Mouse (Mus musculus) intestine, embryonic 15.5 days (tissue): ENCODE measurements around the gene Metap2. TPM values are rescaled to one million over a fixed set of nuclear protein-coding genes. Genes with fewer than 3 reads are reported as not detected.

Experiments used
- ATAC-seq: fragments of 200-750 bp; cut with Nextera tagmentation; 2 replicates; pipeline ENCODE4 v1.8.0; 2017; ENCODE audit warnings: moderate TSS enrichment, moderate library complexity
- H3K27ac ChIP-seq: fragments of 300-500 bp; sonication (generic); 2 replicates; pipeline ENCODE4 v1.5.1; 2015; ENCODE audit warnings: mild to moderate bottlenecking, inconsistent platforms
- H3K27me3 ChIP-seq: fragments of 300-500 bp; sonication (generic); replicated peaks from 2 replicates; pipeline ENCODE4 v1.6.1; 2015; ENCODE audit warnings: inconsistent platforms
- H3K36me3 ChIP-seq: fragments of 300-500 bp; sonication (generic); 2 replicates; pipeline ENCODE4 v1.6.1; 2015; ENCODE audit warnings: inconsistent platforms
- H3K4me1 ChIP-seq: fragments of 300-500 bp; sonication (generic); replicated peaks from 2 replicates; pipeline ENCODE4 v1.6.1; 2015; ENCODE audit warnings: inconsistent platforms
- H3K4me2 ChIP-seq: fragments of 300-500 bp; sonication (generic); replicated peaks from 2 replicates; pipeline ENCODE4 v1.6.1; 2015; ENCODE audit warnings: mild to moderate bottlenecking, inconsistent platforms
- H3K4me3 ChIP-seq: fragments of 300-500 bp; sonication (generic); replicated peaks from 2 replicates; pipeline ENCODE4 v1.5.1; 2015; ENCODE audit warnings: inconsistent platforms
- H3K9ac ChIP-seq: fragments of 300-500 bp; sonication (generic); 2 replicates; pipeline ENCODE4 v1.6.1; 2015; ENCODE audit warnings: inconsistent platforms
- H3K9me3 ChIP-seq: fragments of 300-500 bp; sonication (generic); 2 replicates; pipeline ENCODE4 v1.6.1; 2016; ENCODE audit warnings: inconsistent platforms
- WGBS: fragments of 180-500 bp; shearing (Covaris S2); methylation state at CpG from one replicate; pipeline ENCODE4 v1.1.7; 2015; 5-methylcytosine and 5-hydroxymethylcytosine counted together
- polyA plus RNA-seq: library from polyadenylated mRNA; unstranded; fragments of >200 nt; fragmentation: Nextera tagmentation; extraction: Ambion mirVana; gene quantifications from 2 replicates; pipeline ENCODE4 v1.2.1, GENCODE M21; 2015

The Metap2 gene
- polyA plus RNA-seq, 1 experiment from 2014 or later, result 194 TPM

GRCm38 (mm10) chr10:93909015-93909414, 12.1 kb upstream of the Metap2 start:
- WGBS, result 84% methylated on average over 1 of the region's 1 CpGs
- H3K9me3 ChIP-seq, result no peaks in the 10 kb centered on the region
- H3K27me3 ChIP-seq, result no peaks in the 10 kb centered on the region
- H3K4me1 ChIP-seq, result no peaks in the 10 kb centered on the region
- H3K4me2 ChIP-seq, result no peak overlapping the region
- ATAC-seq, result peak; percentile 23; the same call in 1 of the 2 replicates
- H3K27ac ChIP-seq, result no peak overlapping the region
- H3K36me3 ChIP-seq, result no peaks in the 10 kb centered on the region
- H3K9ac ChIP-seq, result no peak overlapping the region
- H3K4me3 ChIP-seq, result no peak overlapping the region

GRCm38 (mm10) chr10:93908540-93908939, 11.6 kb upstream of the Metap2 start:
- Histone ChIP-seq H3K4me1 (no peaks in the 10 kb centered on the region), H3K4me2 (no peak overlapping the region), H3K4me3 (no peak overlapping the region), H3K36me3 (no peaks in the 10 kb centered on the region), H3K9ac (no peak overlapping the region), H3K27ac (no peak overlapping the region), H3K9me3 (no peaks in the 10 kb centered on the region), H3K27me3 (no peaks in the 10 kb centered on the region)
- 92% methylated on average over 7 of the region's 7 CpGs for WGBS
- no peak for ATAC-seq

- no peaks in the 10 kb centered on the region for H3K36me3 ChIP-seq
- H3K9ac ChIP-seq, result no peak overlapping the region
- no peak overlapping the region for H3K4me3 ChIP-seq
- no peak overlapping the region for H3K27ac ChIP-seq
- ATAC-seq, result no peak
- WGBS, result 55% methylated on average over 10 of the region's 10 CpGs
- H3K4me2 ChIP-seq, result no peak overlapping the region
- no peaks in the 10 kb centered on the region for H3K27me3 ChIP-seq
- no peaks in the 10 kb centered on the region for H3K9me3 ChIP-seq
- H3K4me1 ChIP-seq, result no peaks in the 10 kb centered on the region
Observed at GRCm38 (mm10) chr10:93907376-93907775, 10.5 kb upstream of the Metap2 start.

GRCm38 (mm10) chr10:93899907-93900306, 3.0 kb upstream of the Metap2 start:
- no peaks in the 10 kb centered on the region for H3K9me3 ChIP-seq
- no peak overlapping the region for H3K27ac ChIP-seq
- no peak overlapping the region for H3K9ac ChIP-seq
- no peak overlapping the region for H3K4me3 ChIP-seq
- no peaks in the 10 kb centered on the region for H3K27me3 ChIP-seq
- H3K4me2 ChIP-seq, result no peak overlapping the region
- no peaks in the 10 kb centered on the region for H3K36me3 ChIP-seq
- WGBS, result 87% methylated on average over 11 of the region's 11 CpGs
- H3K4me1 ChIP-seq, result 0 out of 2 replicates have a peak, but pooled peaks cover 2% of the 10 kb centered on the region
- ATAC-seq, result no peak

- H3K4me2 ChIP-seq, result no peak overlapping the region
- 51% methylated on average over 2 of the region's 2 CpGs for WGBS
- no peaks in the 10 kb centered on the region for H3K9me3 ChIP-seq
- no peak overlapping the region for H3K9ac ChIP-seq
- no peaks in the 10 kb centered on the region for H3K36me3 ChIP-seq
- no peaks in the 10 kb centered on the region for H3K27me3 ChIP-seq
- no peak overlapping the region for H3K4me3 ChIP-seq
- H3K27ac ChIP-seq, result no peak overlapping the region
- 0 out of 2 replicates have a peak, but pooled peaks cover 2% of the 10 kb centered on the region for H3K4me1 ChIP-seq
- ATAC-seq, result peak; percentile 89
Observed at GRCm38 (mm10) chr10:93899303-93899702, 2.4 kb upstream of the Metap2 start.

GRCm38 (mm10) chr10:93892551-93892950, 4.3 kb downstream of the Metap2 start:
- no peak overlapping the region for H3K9ac ChIP-seq
- H3K4me1 ChIP-seq, result 0 out of 2 replicates have a peak, but pooled peaks cover 2% of the 10 kb centered on the region
- ATAC-seq, result no peak
- no peaks in the 10 kb centered on the region for H3K27me3 ChIP-seq
- 89% methylated on average over 4 of the region's 4 CpGs for WGBS
- H3K27ac ChIP-seq, result no peak overlapping the region
- no peaks in the 10 kb centered on the region for H3K36me3 ChIP-seq
- no peaks in the 10 kb centered on the region for H3K9me3 ChIP-seq
- no peak overlapping the region for H3K4me2 ChIP-seq
- H3K4me3 ChIP-seq, result no peak overlapping the region

- ATAC-seq, result no peak
- no peak overlapping the region for H3K4me3 ChIP-seq
- H3K27me3 ChIP-seq, result no peaks in the 10 kb centered on the region
- WGBS, result 97% methylated on average over 1 of the region's 1 CpGs
- no peak overlapping the region for H3K27ac ChIP-seq
- H3K36me3 ChIP-seq, result no peaks in the 10 kb centered on the region
- H3K9ac ChIP-seq, result no peak overlapping the region
- no peaks in the 10 kb centered on the region for H3K9me3 ChIP-seq
- H3K4me1 ChIP-seq, result 0 out of 2 replicates have a peak, but pooled peaks cover 2% of the 10 kb centered on the region
- no peak overlapping the region for H3K4me2 ChIP-seq
Observed at GRCm38 (mm10) chr10:93891031-93891430, 5.9 kb downstream of the Metap2 start.

- no peak overlapping the region for H3K9ac ChIP-seq
- 73% methylated on average over 4 of the region's 4 CpGs for WGBS
- 0 out of 2 replicates have a peak, but pooled peaks cover 2% of the 10 kb centered on the region for H3K4me1 ChIP-seq
- H3K9me3 ChIP-seq, result no peaks in the 10 kb centered on the region
- ATAC-seq, result no peak
- no peak overlapping the region for H3K4me3 ChIP-seq
- peak overlapping the region; percentile 80 for H3K4me2 ChIP-seq
- H3K36me3 ChIP-seq, result no peaks in the 10 kb centered on the region
- H3K27me3 ChIP-seq, result no peaks in the 10 kb centered on the region
- H3K27ac ChIP-seq, result no peak overlapping the region
Observed at GRCm38 (mm10) chr10:93890565-93890964, 6.3 kb downstream of the Metap2 start.

GRCm38 (mm10) chr10:93889976-93890375, 6.9 kb downstream of the Metap2 start:
- Histone ChIP-seq H3K4me3 (peak overlapping the region; percentile 82), H3K27me3 (no peaks in the 10 kb centered on the region), H3K27ac (peak overlapping the region; percentile 74; the same call in 1 of the 2 replicates), H3K9me3 (no peaks in the 10 kb centered on the region), H3K4me2 (peak overlapping the region; percentile 80), H3K9ac (peak overlapping the region; percentile 94), H3K4me1 (0 out of 2 replicates have a peak, but pooled peaks cover 2% of the 10 kb centered on the region), H3K36me3 (peaks cover 1% of the 10 kb centered on the region; the same call in 1 of the 2 replicates)
- peak; percentile 32 for ATAC-seq
- under 1% methylated on average over 22 of the region's 22 CpGs for WGBS

- peaks cover 5% of the 10 kb centered on the region; the same call in 1 of the 2 replicates for H3K36me3 ChIP-seq
- H3K9ac ChIP-seq, result peak overlapping the region; percentile 94
- peak overlapping the region; percentile 80 for H3K4me2 ChIP-seq
- ATAC-seq, result peak; percentile 98
- peak overlapping the region; percentile 74 for H3K27ac ChIP-seq
- H3K9me3 ChIP-seq, result no peaks in the 10 kb centered on the region
- peak overlapping the region; percentile 82 for H3K4me3 ChIP-seq
- under 1% methylated on average over 23 of the region's 30 CpGs for WGBS
- no peaks in the 10 kb centered on the region for H3K27me3 ChIP-seq
- 0 out of 2 replicates have a peak, but pooled peaks cover 2% of the 10 kb centered on the region for H3K4me1 ChIP-seq
Observed at GRCm38 (mm10) chr10:93889579-93889950, 7.3 kb downstream of the Metap2 start.

- no peaks in the 10 kb centered on the region for H3K27me3 ChIP-seq
- H3K4me1 ChIP-seq, result 0 out of 2 replicates have a peak, but pooled peaks cover 2% of the 10 kb centered on the region
- peak overlapping the region; percentile 82 for H3K4me3 ChIP-seq
- ATAC-seq, result peak; percentile 61
- H3K9me3 ChIP-seq, result no peaks in the 10 kb centered on the region
- peak overlapping the region; percentile 80 for H3K4me2 ChIP-seq
- H3K9ac ChIP-seq, result peak overlapping the region; percentile 94
- peaks cover 6% of the 10 kb centered on the region; the same call in 1 of the 2 replicates for H3K36me3 ChIP-seq
- under 1% methylated on average over 38 of the region's 38 CpGs for WGBS
- H3K27ac ChIP-seq, result peak overlapping the region; percentile 74
Observed at GRCm38 (mm10) chr10:93888935-93889578, 7.8 kb downstream of the Metap2 start.

GRCm38 (mm10) chr10:93888590-93888934, 8.3 kb downstream of the Metap2 start:
- 0 out of 2 replicates have a peak overlapping the region, but pooled peaks have one; percentile 74 for H3K27ac ChIP-seq

More at GRCm38 (mm10) chr10:93888590-93888934, 8.3 kb downstream of the Metap2 start:
- H3K9me3 ChIP-seq, result no peaks in the 10 kb centered on the region
- H3K4me1 ChIP-seq, result 0 out of 2 replicates have a peak, but pooled peaks cover 2% of the 10 kb centered on the region
- H3K9ac ChIP-seq, result peak overlapping the region; percentile 94
- H3K4me2 ChIP-seq, result peak overlapping the region; percentile 80
- H3K4me3 ChIP-seq, result peak overlapping the region; percentile 82
- WGBS, result 14% methylated on average over 10 of the region's 10 CpGs
- H3K27me3 ChIP-seq, result no peaks in the 10 kb centered on the region
- no peak for ATAC-seq
- H3K36me3 ChIP-seq, result peaks cover 6% of the 10 kb centered on the region; the same call in 1 of the 2 replicates
